Mouse (Mus musculus) layer of hippocampus, postnatal 14 days (tissue): ENCODE results near the gene Gpsm1. TPM values are rescaled to one million over a fixed set of nuclear protein-coding genes. Genes with fewer than 3 reads are reported as not detected.

ENCODE experiments used
- DNase-seq, 2 experiments: peaks; one replicate each; pipeline ENCODE4 v3.0.0; 2021 to 2022; ENCODE audit warnings: low spot score in 2 of 2, mixed read lengths in 1 of 2
- total RNA-seq, 2 experiments: library from RNA; stranded (reverse); gene quantifications; 2 replicates each; pipeline ENCODE4 v1.2.3; 2021

Gpsm1 gene
- total RNA-seq, 2 experiments from 2014 or later: 48.4 to 57.6 TPM

GRCm38 (mm10) chr2:26338302-26339203 is 23.2 kb downstream of the Gpsm1 start:
- DNase-seq: no peak

DNA sequence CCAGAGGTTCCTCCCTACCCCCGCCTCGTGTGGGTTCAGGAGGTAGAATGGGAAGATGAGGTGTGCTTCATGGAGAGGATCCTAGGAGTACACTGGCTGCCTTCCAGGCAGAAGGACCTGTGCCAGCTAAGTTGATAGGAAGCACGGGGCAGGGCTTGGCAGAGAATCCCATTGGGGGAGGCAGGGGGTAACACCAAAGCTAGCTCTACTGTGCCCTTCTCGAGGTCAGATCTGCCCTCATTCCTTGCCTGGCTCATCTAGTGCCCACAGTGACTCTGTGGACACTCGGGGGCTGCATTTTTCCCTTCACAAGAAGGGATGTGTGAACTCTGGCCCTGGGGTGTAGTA is 23.9 kb downstream of the Gpsm1 start:
- no peak for DNase-seq

GRCm38 (mm10) chr2:26341510-26341981 is 26.2 kb downstream of the Gpsm1 start:
- DNase-seq: no peak

GRCm38 (mm10) chr2:26342044-26342443 is 26.7 kb downstream of the Gpsm1 start:
- peak; percentile 38 to 42 for DNase-seq

GRCm38 (mm10) chr2:26342609-26343490 is 27.5 kb downstream of the Gpsm1 start:
- no peak for DNase-seq

DNA sequence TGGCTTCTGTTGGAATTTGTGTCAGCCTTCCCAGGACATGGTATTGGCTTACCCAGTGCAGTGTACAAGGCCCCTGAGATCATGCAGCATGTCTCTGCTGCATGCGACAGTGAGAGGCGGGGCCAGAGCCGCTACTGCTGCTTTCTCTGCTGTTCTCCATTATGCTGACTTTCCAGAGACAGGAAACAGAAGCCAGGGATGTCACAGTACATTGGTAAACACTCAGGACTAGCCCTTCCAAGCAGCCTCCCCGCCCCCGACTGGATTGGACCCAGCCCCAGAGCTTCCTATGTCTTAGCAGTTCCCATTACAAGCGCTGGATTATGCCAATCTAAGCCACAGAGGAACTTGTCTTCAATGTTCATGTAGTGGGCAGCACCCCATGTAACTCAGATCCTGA is 32.9 kb downstream of the Gpsm1 start:
- DNase-seq: no peak

GRCm38 (mm10) chr2:26351358-26352290 is 36.3 kb downstream of the Gpsm1 start, which contains the start of gene Dnlz:
Dnlz (minus strand) TSS chr2:26352110.
- peak; percentile 93 to 95 for DNase-seq

DNA sequence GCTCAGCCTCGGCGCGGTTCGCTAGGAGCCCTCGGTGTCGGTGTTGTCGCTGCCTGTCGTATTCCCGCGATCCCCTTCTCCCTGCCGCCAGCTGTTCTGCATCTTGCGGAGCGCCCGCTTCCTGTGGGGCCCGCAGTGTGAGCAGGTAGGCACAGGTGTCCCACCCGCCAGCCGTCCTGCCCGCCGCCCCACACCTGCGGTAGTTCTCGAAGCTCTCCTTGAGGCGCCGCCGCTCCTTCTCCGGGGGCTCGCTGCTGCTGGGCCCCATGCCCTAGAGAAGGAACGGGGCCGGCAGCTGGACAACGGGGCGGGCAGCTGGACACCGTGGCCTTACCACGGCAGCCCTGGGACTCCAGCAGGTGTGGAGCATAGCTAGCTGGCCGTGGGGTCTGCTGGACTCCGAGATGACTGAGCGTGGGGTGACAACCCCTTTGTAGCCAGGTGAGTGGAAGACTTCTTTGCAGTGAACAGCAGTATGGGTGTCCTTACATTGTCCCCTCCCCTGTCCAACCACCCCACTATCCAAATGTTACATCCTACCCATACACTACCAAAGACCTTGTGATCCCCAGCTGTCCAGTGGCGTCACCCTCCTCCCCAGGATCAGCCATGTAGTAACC is 37.1 kb downstream of the Gpsm1 start:
- no peak for DNase-seq

DNA sequence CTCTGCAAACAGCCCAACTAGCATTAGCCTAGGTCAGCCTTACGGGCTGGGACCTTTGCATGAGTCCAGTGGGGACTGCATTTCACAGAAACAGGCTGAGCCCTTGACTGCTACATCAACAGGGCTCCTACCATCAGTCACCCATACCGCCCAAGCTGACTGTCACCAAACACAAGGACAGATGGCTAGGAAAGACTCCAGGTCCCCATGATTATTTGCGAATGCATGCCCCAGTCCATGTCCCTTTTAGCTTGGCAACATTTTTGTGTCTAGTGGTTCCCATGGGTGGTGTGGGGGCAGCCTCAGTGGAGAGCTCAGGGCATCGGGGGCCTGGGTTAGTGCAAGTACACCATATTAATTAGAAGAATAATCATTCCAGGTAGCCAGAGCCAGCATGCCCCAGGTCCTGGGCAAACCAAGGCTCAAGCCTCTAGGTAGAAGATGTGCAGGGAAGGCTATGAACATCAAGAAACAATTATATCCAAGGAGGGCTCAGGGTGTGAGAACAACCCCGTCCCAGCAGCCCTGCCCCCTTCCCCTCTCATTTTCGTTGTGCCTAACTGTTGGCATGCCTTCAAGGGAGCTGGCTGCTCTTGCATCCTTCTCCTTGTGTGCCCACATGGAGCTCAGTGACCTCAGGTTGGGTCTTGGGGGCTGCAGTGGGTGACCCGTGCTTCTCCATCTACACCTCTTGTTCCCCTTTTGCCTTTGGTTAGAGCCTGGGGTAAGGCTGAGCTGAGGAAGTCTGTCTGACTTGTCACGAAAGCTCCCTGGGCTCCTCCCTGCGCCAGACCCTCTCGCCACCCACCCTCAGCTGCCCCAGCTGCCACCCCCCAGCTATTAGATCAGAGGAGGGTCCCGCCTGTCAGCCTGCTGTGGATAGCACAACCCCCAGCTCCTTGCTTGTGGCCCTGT is 38.0 kb downstream of the Gpsm1 start:
- DNase-seq: peak in 1 of 2 experiments; percentile 54

GRCm38 (mm10) chr2:26354401-26354800 is 39.1 kb downstream of the Gpsm1 start:
- no peak for DNase-seq

DNA sequence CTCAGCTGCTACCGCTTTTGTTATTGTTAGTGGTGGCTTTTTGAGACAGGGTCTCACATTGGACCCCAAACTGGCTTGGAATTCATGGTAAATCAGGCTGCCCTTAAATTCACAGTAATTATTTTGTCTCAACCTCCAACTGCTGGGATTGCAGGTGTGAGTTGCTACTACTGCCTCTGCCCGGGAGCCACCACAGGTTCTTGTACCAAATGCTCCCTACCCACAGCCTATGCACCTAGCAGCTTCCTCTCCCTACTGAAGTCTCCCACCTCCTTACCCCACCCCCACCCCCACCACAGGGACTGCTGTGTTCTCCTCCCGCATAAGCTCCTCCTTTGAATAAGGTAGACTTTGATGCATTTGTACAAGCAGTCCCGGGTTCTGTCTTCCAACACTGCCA is 40.9 kb downstream of the Gpsm1 start:
- no peak for DNase-seq

GRCm38 (mm10) chr2:26356678-26357077 is 41.4 kb downstream of the Gpsm1 start:
- no peak for DNase-seq

GRCm38 (mm10) chr2:26357484-26357883 is 42.2 kb downstream of the Gpsm1 start:
- DNase-seq: no peak

- DNase-seq: no peak
These were observed 43.5 kb downstream of the Gpsm1 start for GRCm38 (mm10) chr2:26358667-26359320.

DNA sequence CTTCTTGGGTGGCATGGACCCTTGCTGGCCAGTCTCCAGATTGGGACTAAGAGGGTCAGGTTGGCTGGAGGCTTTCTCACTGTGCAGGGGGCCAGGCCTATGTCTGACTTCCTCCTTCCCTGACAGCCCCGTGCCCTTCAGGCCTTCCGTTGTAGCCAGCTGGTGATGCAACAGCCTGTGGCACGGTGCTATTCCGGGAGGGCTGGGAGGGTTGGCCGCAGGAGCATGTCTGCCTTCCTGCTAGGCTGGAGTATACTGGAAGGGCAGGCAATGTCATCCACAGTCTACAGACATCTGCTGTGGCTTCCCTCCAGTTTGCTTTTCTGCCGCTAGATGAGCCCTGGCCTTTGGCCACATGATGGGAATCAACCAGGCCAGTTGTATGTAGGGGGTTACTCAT is 44.7 kb downstream of the Gpsm1 start:
- DNase-seq: no peak

- no peak for DNase-seq
These were observed 45.5 kb downstream of the Gpsm1 start, which contains the start of gene Card9 for GRCm38 (mm10) chr2:26360772-26361171. Card9 (minus strand) TSS chr2:26360918.

- no peak for DNase-seq
These were observed 47.7 kb downstream of the Gpsm1 start for GRCm38 (mm10) chr2:26362991-26363390.

GRCm38 (mm10) chr2:26363481-26363880 is 48.2 kb downstream of the Gpsm1 start:
- no peak for DNase-seq
